16 mouse cellular contexts compared by ENCODE assay signal in genomic region chr12:73050305-73050704, GRCm38 (mm10). TPM values are rescaled to one million over a fixed set of nuclear protein-coding genes. Genes with fewer than 3 reads are reported as not detected.
A peak's percentile ranks its signal among the peaks of the same experiment; 100 is the strongest.
DNase-seq lines count a peak whose midpoint lies in the region; ATAC-seq lines count a peak whose summit lies in the region.
"Had no signal": no experiment of that assay in that cellular context is flagged by ENCODE, and none has a peak within 500 bp of the region (broad histone marks: within the 10 kb centered on the region; RNA-seq: fewer than 3 reads in every experiment).

No protein-coding gene starts in this region.

- peak; percentile 47 for DNase-seq in hindbrain, embryonic 10.5 days (ENCODE audit: low spot score)
- peak; percentile 71 for DNase-seq in embryonic facial prominence, embryonic 10.5 days (ENCODE audit: low spot score)
- DNase-seq in kidney, postnatal 36 days = no peak
- DNase-seq: cerebellum, adult 9-10 months; kidney, adult 9 months; lung, embryonic 14.5 days; lung, postnatal 4 days; thymus, postnatal 14 days had no signal

- H3K4me3 ChIP-seq in hindbrain, embryonic 10.5 days = peak overlapping the region; percentile 31
- H3K4me3 ChIP-seq in hindbrain, embryonic 16.5 days (ENCODE audit: low read length) = no peak overlapping the region
- peak overlapping the region; percentile 68 for H3K4me3 ChIP-seq in embryonic facial prominence, embryonic 10.5 days
- peak overlapping the region; percentile 24 for H3K4me3 ChIP-seq in embryonic facial prominence, embryonic 13.5 days
- peak overlapping the region; percentile 0; the same call in 1 of the 2 replicates for H3K4me3 ChIP-seq in limb, embryonic 13.5 days
- H3K4me3 ChIP-seq: hindbrain, embryonic 15.5 days had no signal

- H3K4me1 ChIP-seq in hindbrain, embryonic 10.5 days (replicated peaks) = peaks cover 64% of the 10 kb centered on the region
- peaks cover 6% of the 10 kb centered on the region; the same call in 1 of the 2 replicates for H3K4me1 ChIP-seq in hindbrain, embryonic 16.5 days (ENCODE audit: control insufficient read depth, insufficient read depth, low read depth, low read length)
- H3K4me1 ChIP-seq in embryonic facial prominence, embryonic 10.5 days = peaks cover 97% of the 10 kb centered on the region
- H3K4me1 ChIP-seq in embryonic facial prominence, embryonic 13.5 days = peaks cover 66% of the 10 kb centered on the region
- H3K4me1 ChIP-seq in limb, embryonic 13.5 days = peaks cover 71% of the 10 kb centered on the region

- H3K27me3 ChIP-seq in hindbrain, embryonic 10.5 days (ENCODE audit: insufficient read depth, poor library complexity, severe bottlenecking) = peaks cover 100% of the 10 kb centered on the region
- H3K27me3 ChIP-seq in hindbrain, embryonic 16.5 days (replicated peaks; ENCODE audit: control insufficient read depth, insufficient read depth, low read length) = peaks cover 74% of the 10 kb centered on the region
- peaks cover 99% of the 10 kb centered on the region for H3K27me3 ChIP-seq in embryonic facial prominence, embryonic 10.5 days (replicated peaks; ENCODE audit: low read depth, poor library complexity, severe bottlenecking)
- H3K27me3 ChIP-seq in embryonic facial prominence, embryonic 13.5 days = peaks cover 79% of the 10 kb centered on the region
- peaks cover 88% of the 10 kb centered on the region for H3K27me3 ChIP-seq in limb, embryonic 13.5 days

- H3K9ac ChIP-seq in hindbrain, embryonic 16.5 days (ENCODE audit: low read depth, low read length) = no peak overlapping the region
- peak overlapping the region; percentile 62 for H3K9ac ChIP-seq in embryonic facial prominence, embryonic 13.5 days
- H3K9ac ChIP-seq in limb, embryonic 13.5 days = no peak overlapping the region
- H3K9ac ChIP-seq: hindbrain, embryonic 15.5 days; lung, embryonic 14.5 days had no signal

- no peaks in the 10 kb centered on the region for H3K9me3 ChIP-seq in hindbrain, embryonic 10.5 days
- no peaks in the 10 kb centered on the region for H3K9me3 ChIP-seq in hindbrain, embryonic 16.5 days (ENCODE audit: control insufficient read depth, low read length)
- no peaks in the 10 kb centered on the region for H3K9me3 ChIP-seq in embryonic facial prominence, embryonic 10.5 days
- H3K9me3 ChIP-seq in embryonic facial prominence, embryonic 13.5 days = no peaks in the 10 kb centered on the region
- H3K9me3 ChIP-seq in limb, embryonic 13.5 days = no peaks in the 10 kb centered on the region
- H3K9me3 ChIP-seq: hindbrain, embryonic 15.5 days had no signal

- H3K27ac ChIP-seq in hindbrain, embryonic 10.5 days = peak overlapping the region; percentile 37; the same call in 1 of the 2 replicates
- H3K27ac ChIP-seq in hindbrain, embryonic 16.5 days (ENCODE audit: low read depth, low read length) = no peak overlapping the region
- peak overlapping the region; percentile 82 for H3K27ac ChIP-seq in embryonic facial prominence, embryonic 10.5 days (replicated peaks)
- peak overlapping the region; percentile 78 for H3K27ac ChIP-seq in embryonic facial prominence, embryonic 13.5 days
- H3K27ac ChIP-seq in limb, embryonic 13.5 days = no peak overlapping the region
- H3K27ac ChIP-seq: hindbrain, embryonic 15.5 days; stomach, postnatal 0 days had no signal

- WGBS in hindbrain, embryonic 10.5 days = 2% methylated on average over 13 of the region's 13 CpGs
- 1% methylated on average over 13 of the region's 13 CpGs for WGBS in hindbrain, embryonic 16.5 days
- 1% methylated on average over 13 of the region's 13 CpGs for WGBS in embryonic facial prominence, embryonic 10.5 days
- WGBS in embryonic facial prominence, embryonic 13.5 days = 3% methylated on average over 13 of the region's 13 CpGs
- 3% methylated on average over 13 of the region's 13 CpGs for WGBS in limb, embryonic 13.5 days

- no peak overlapping the region for H3K4me2 ChIP-seq in hindbrain, embryonic 16.5 days (ENCODE audit: low read length)
- peak overlapping the region; percentile 82 for H3K4me2 ChIP-seq in embryonic facial prominence, embryonic 13.5 days
- H3K4me2 ChIP-seq in limb, embryonic 13.5 days (replicated peaks) = peak overlapping the region; percentile 30
- H3K4me2 ChIP-seq: hindbrain, embryonic 15.5 days; liver, embryonic 11.5 days; lung, embryonic 14.5 days had no signal

- no peak for ATAC-seq in hindbrain, embryonic 16.5 days
- no peak for ATAC-seq in embryonic facial prominence, embryonic 13.5 days (ENCODE audit: insufficient number of reproducible peaks, insufficient read depth, low FRiP score, low TSS enrichment, low read depth)
- no peak for ATAC-seq in limb, embryonic 13.5 days (ENCODE audit: low FRiP score, low read depth)
- ATAC-seq in megakaryocyte progenitor cell, adult 5-6 weeks (replicated peaks; ENCODE audit: poor library complexity) = no peak

- H3K36me3 ChIP-seq in hindbrain, embryonic 10.5 days = no peaks in the 10 kb centered on the region
- no peaks in the 10 kb centered on the region for H3K36me3 ChIP-seq in hindbrain, embryonic 16.5 days (ENCODE audit: control insufficient read depth, insufficient read depth, low read length)
- no peaks in the 10 kb centered on the region for H3K36me3 ChIP-seq in embryonic facial prominence, embryonic 10.5 days (replicated peaks)
- H3K36me3 ChIP-seq in embryonic facial prominence, embryonic 13.5 days = no peaks in the 10 kb centered on the region
- no peaks in the 10 kb centered on the region for H3K36me3 ChIP-seq in limb, embryonic 13.5 days
- H3K36me3 ChIP-seq: G1E; hindbrain, embryonic 15.5 days had no signal

RNA-seq across cellular contexts. Expression of gene Six1, which starts 3.4 kb away (rescaled TPM):
- 21.1 and 33.5 TPM in 2 replicates for polyA plus RNA-seq in hindbrain, embryonic 10.5 days (2016; fragmentation: Nextera tagmentation; extraction: Ambion mirVana)
- polyA plus RNA-seq in hindbrain, embryonic 16.5 days (2015; fragmentation: Nextera tagmentation; extraction: Ambion mirVana) = 0.58 and 1.5 TPM in 2 replicates
- polyA plus RNA-seq in embryonic facial prominence, embryonic 10.5 days (2016; fragmentation: Nextera tagmentation; extraction: Ambion mirVana) = 38.4 and 45.4 TPM in 2 replicates
- 34.3 and 35.0 TPM in 2 replicates for polyA plus RNA-seq in embryonic facial prominence, embryonic 13.5 days (2015; fragmentation: Nextera tagmentation; extraction: Ambion mirVana)
- polyA plus RNA-seq in limb, embryonic 13.5 days (2015; fragmentation: Nextera tagmentation; extraction: Ambion mirVana) = 47.0 and 50.0 TPM in 2 replicates
- 0.10 and 0.35 TPM in 2 replicates for total RNA-seq in megakaryocyte progenitor cell, adult 5-6 weeks (2015)
- total RNA-seq in megakaryocyte progenitor cell, adult 5-6 weeks (2017) = 0.25 TPM in 1 of 2 replicates, not detected in the other

Comparison
In these comparisons a context has a peak if more than half of its experiments do, and no peak if none do; other contexts are left out.
1. H3K27ac ChIP-seq: peak in hindbrain, embryonic 10.5 days (single experiment), embryonic facial prominence, embryonic 10.5 days (single experiment) and embryonic facial prominence, embryonic 13.5 days (single experiment); none in hindbrain, embryonic 16.5 days (single experiment) and limb, embryonic 13.5 days (single experiment).
2. DNase-seq: peak in hindbrain, embryonic 10.5 days (single experiment) and embryonic facial prominence, embryonic 10.5 days (single experiment); none in kidney, postnatal 36 days (0 of 2).